Mouse (Mus musculus) spleen, postnatal 10 days (tissue): ENCODE data around the gene Myom3.

Experiments
- DNase-seq, 2 experiments: peaks; one replicate each; pipeline ENCODE4 v3.0.0; 2021 to 2022; ENCODE audit warnings: low spot score in 2 of 2

Myom3 gene

GRCm38 (mm10) chr4:135855080-135855479 is 95.6 kb downstream of the Myom3 start:
- no peak for DNase-seq

- DNase-seq, result peak; percentile 91 to 96
Observed at GRCm38 (mm10) chr4:135855536-135856222, 96.2 kb downstream of the Myom3 start, which contains the start of gene Srsf10. Gene Srsf10, plus strand, starts transcription at chr4:135855747.

DNA sequence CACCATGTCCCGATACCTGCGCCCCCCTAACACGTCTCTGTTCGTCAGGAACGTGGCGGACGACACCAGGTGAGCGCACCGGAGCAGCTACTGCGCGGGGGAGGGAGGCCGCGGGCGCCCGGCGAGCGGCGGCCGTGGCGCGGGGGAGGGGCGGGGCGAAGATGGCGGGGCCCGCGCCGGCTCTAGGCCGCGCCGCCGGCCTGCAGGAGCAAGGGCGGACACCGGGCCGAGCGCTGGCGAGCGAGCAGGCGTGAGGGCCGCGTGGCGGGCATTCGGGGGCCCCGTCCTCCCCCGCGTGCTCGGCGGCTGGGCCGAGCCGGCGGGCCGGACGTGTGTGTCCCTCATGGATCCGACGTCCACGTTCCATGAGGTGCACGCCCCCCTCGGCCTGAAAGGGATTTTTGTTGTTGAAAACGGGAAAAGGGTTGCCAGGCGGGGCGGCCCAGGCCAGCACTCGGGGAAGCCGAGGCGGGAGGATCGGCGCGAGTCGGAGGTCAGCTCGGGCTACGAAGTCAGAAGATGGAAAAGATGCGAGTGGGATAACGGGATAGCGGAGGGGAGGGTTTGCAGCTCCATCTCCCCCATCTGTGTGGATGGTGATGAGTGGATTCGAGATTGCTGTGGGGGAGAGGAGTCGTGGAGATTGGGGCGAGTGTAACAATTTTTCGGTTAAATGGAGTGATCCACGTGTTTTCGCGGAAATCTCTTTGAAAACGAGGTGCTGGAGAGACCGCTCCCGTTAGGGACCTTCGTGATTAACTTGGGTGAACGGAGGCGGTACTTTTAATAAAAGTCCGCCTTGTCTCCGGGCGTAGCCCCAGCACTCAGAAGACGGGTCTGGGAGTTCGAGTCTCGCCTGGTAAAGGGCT is 96.9 kb downstream of the Myom3 start:
- peak; percentile 67 to 69 for DNase-seq

DNA sequence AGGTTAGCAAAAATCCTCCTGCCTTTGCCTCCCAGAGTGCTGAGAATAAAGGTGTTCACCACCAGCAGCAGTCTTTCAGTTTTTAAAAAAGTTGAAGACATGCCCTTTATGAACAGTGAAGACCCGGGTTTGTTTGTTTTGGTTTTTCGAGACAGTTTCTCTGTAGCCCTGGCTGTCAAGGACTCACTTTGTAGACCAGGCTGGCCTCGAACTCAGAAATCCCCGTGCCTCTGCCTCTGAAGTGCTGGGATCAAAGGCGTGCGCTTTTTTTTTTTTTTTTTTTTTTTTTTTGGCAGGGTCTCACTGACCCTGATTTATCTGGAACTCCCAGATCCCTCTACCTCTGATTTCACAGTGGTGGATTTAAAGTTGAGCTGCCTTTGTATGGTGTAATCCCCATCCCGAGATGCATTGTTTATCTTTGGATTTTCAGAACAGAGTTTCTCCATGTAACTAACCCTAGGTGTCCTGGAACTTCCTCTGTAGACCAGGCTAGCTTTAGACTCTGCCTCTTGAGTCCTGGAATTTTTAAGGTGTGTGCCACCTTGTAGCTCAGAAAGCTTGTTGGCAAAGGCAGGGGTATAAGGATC is 98.2 kb downstream of the Myom3 start:
- DNase-seq, result no peak
